Mouse (Mus musculus) limb, embryonic 11.5 days (tissue): ENCODE data around the gene Thbs1. TPM values are rescaled to one million over a fixed set of nuclear protein-coding genes. Genes with fewer than 3 reads are reported as not detected.

Experiments
- ATAC-seq: fragments of 200-750 bp; cut with Nextera tagmentation; 2 replicates; pipeline ENCODE4 v1.8.0; 2017; ENCODE audit warnings: low read depth; ENCODE audit not compliant: insufficient number of reproducible peaks, low FRiP score, low TSS enrichment
- DNase-seq: peaks from one replicate; pipeline ENCODE4 v3.0.0-alpha.2; 2015; ENCODE audit warnings: low spot score
- H3K27ac ChIP-seq: fragments of 300-500 bp; sonication (generic); replicated peaks from 2 replicates; pipeline ENCODE4 v1.5.1; 2014; ENCODE audit warnings: low read depth, mild to moderate bottlenecking, low read length
- H3K27me3 ChIP-seq: fragments of 300-500 bp; sonication (generic); 2 replicates; pipeline ENCODE4 v1.6.1; 2014; ENCODE audit warnings: mild to moderate bottlenecking, low read length, mixed read lengths; ENCODE audit not compliant: control insufficient read depth, insufficient read depth
- H3K36me3 ChIP-seq: fragments of 300-500 bp; sonication (generic); 2 replicates; pipeline ENCODE4 v1.6.1; 2014; ENCODE audit warnings: mild to moderate bottlenecking, low read length, moderate library complexity, mixed read lengths; ENCODE audit not compliant: control insufficient read depth, insufficient read depth
- H3K4me1 ChIP-seq: fragments of 300-500 bp; sonication (generic); 2 replicates; pipeline ENCODE4 v1.6.1; 2014; ENCODE audit warnings: low read length, mixed read lengths; ENCODE audit not compliant: control insufficient read depth, insufficient read depth
- H3K4me2 ChIP-seq: fragments of 300-500 bp; sonication (generic); 2 replicates; pipeline ENCODE4 v1.6.1; 2014; ENCODE audit warnings: low read depth, mild to moderate bottlenecking, moderate library complexity; ENCODE audit not compliant: severe bottlenecking
- H3K4me3 ChIP-seq: fragments of 300-500 bp; sonication (generic); 2 replicates; pipeline ENCODE4 v1.5.1; 2014; ENCODE audit warnings: low read depth, low read length
- H3K9ac ChIP-seq: fragments of 300-500 bp; sonication (generic); 2 replicates; pipeline ENCODE4 v1.6.1; 2014; ENCODE audit warnings: mild to moderate bottlenecking, low read length
- H3K9me3 ChIP-seq: fragments of 300-500 bp; sonication (generic); 2 replicates; pipeline ENCODE4 v1.6.1; 2016; ENCODE audit warnings: low read length; ENCODE audit not compliant: control insufficient read depth
- WGBS: fragments of 180-500 bp; shearing (Covaris S2); extraction: QIAGEN DNeasy Blood & Tissue Kit; methylation state at CpG from one replicate; pipeline ENCODE4 v1.1.7; 2014; 5-methylcytosine and 5-hydroxymethylcytosine counted together
- polyA plus RNA-seq: library from polyadenylated mRNA; unstranded; fragments of >200 nt; fragmentation: Nextera tagmentation; extraction: Ambion mirVana; gene quantifications from 2 replicates; pipeline ENCODE4 v1.2.1, GENCODE M21; 2014

The Thbs1 gene
- 33.8 and 35.7 TPM in 2 replicates for polyA plus RNA-seq

- WGBS = under 1% methylated on average over 35 of the region's 36 CpGs
- Histone ChIP-seq H3K9ac (peak within 1 kb of the TSS; percentile 58), H3K4me1 (peaks cover 7% of the 10 kb centered on the region; the same call in 1 of the 2 replicates)
Observed at GRCm38 (mm10) chr2:118111488-118112131, at the start of gene Thbs1. TSS of gene Thbs1 (plus strand) at chr2:118111876.

GRCm38 (mm10) chr2:118064121-118064764 lies 47.4 kb upstream of the Thbs1 start:
- no peaks in the 10 kb centered on the region for H3K9me3 ChIP-seq
- WGBS = 87% methylated on average over 11 of the region's 11 CpGs
- H3K27me3 ChIP-seq = no peaks in the 10 kb centered on the region
- H3K9ac ChIP-seq = no peak overlapping the region
- ATAC-seq (no peak), DNase-seq (no peak)
- H3K4me1 ChIP-seq = no peaks in the 10 kb centered on the region
- no peak overlapping the region for H3K4me3 ChIP-seq
- H3K36me3 ChIP-seq = no peaks in the 10 kb centered on the region
- H3K4me2 ChIP-seq = no peak overlapping the region
- H3K27ac ChIP-seq = no peak overlapping the region

More at GRCm38 (mm10) chr2:118111488-118112131, at the start of gene Thbs1:
- Histone ChIP-seq H3K4me2 (peak within 1 kb of the TSS; percentile 63), H3K9me3 (no peaks in the 10 kb centered on the region), H3K4me3 (peak within 1 kb of the TSS; percentile 36), H3K36me3 (no peaks in the 10 kb centered on the region), H3K27ac (no peak within 1 kb of the TSS), H3K27me3 (0 out of 2 replicates have a peak, but pooled peaks cover 4% of the 10 kb centered on the region)
- ATAC-seq (peak; percentile 73), DNase-seq (peak; percentile 80)

GRCm38 (mm10) chr2:118066065-118066770 lies 45.5 kb upstream of the Thbs1 start:
- Histone ChIP-seq H3K36me3 (no peaks in the 10 kb centered on the region), H3K27me3 (no peaks in the 10 kb centered on the region), H3K4me1 (no peaks in the 10 kb centered on the region), H3K9me3 (no peaks in the 10 kb centered on the region), H3K4me2 (no peak overlapping the region), H3K27ac (no peak overlapping the region), H3K4me3 (no peak overlapping the region), H3K9ac (no peak overlapping the region)
- WGBS = 80% methylated on average over 8 of the region's 8 CpGs
- DNase-seq (no peak), ATAC-seq (no peak)

- H3K4me2 ChIP-seq = no peak overlapping the region
- no peak overlapping the region for H3K27ac ChIP-seq
- no peak overlapping the region for H3K4me3 ChIP-seq
- H3K9me3 ChIP-seq = no peaks in the 10 kb centered on the region
- no peaks in the 10 kb centered on the region for H3K4me1 ChIP-seq
- ATAC-seq = no peak
- no peaks in the 10 kb centered on the region for H3K36me3 ChIP-seq
- 80% methylated on average over 5 of the region's 5 CpGs for WGBS
- no peaks in the 10 kb centered on the region for H3K27me3 ChIP-seq
- no peak overlapping the region for H3K9ac ChIP-seq
- DNase-seq = no peak
Observed at GRCm38 (mm10) chr2:118069975-118070374, 41.7 kb upstream of the Thbs1 start.

- Histone ChIP-seq H3K4me2 (no peak overlapping the region), H3K4me1 (no peaks in the 10 kb centered on the region), H3K27me3 (no peaks in the 10 kb centered on the region), H3K27ac (no peak overlapping the region), H3K36me3 (no peaks in the 10 kb centered on the region), H3K9me3 (no peaks in the 10 kb centered on the region), H3K4me3 (no peak overlapping the region), H3K9ac (no peak overlapping the region)
- ATAC-seq = no peak
- no peak for DNase-seq
- WGBS = 91% methylated on average over 7 of the region's 7 CpGs
Observed at GRCm38 (mm10) chr2:118072811-118073372, 38.8 kb upstream of the Thbs1 start.

- 79% methylated on average over 2 of the region's 2 CpGs for WGBS
- no peak for DNase-seq
- no peaks in the 10 kb centered on the region for H3K9me3 ChIP-seq
Observed at GRCm38 (mm10) chr2:118074030-118074429, 37.6 kb upstream of the Thbs1 start.

GRCm38 (mm10) chr2:118075165-118075564 lies 36.5 kb upstream of the Thbs1 start:
- no peak overlapping the region for H3K4me2 ChIP-seq
- H3K4me3 ChIP-seq = no peak overlapping the region
- no peaks in the 10 kb centered on the region for H3K4me1 ChIP-seq
- no peak overlapping the region for H3K9ac ChIP-seq
- no peaks in the 10 kb centered on the region for H3K27me3 ChIP-seq
- no peaks in the 10 kb centered on the region for H3K9me3 ChIP-seq
- 89% methylated on average over 4 of the region's 4 CpGs for whole genome bisulfite sequencing
- no peak overlapping the region for H3K27ac ChIP-seq
- no peak for ATAC-seq
- no peaks in the 10 kb centered on the region for H3K36me3 ChIP-seq
- no peak for DNase-seq

More at GRCm38 (mm10) chr2:118074030-118074429, 37.6 kb upstream of the Thbs1 start:
- no peak overlapping the region for H3K27ac ChIP-seq
- ATAC-seq = no peak
- no peak overlapping the region for H3K9ac ChIP-seq
- no peak overlapping the region for H3K4me2 ChIP-seq
- H3K4me3 ChIP-seq = no peak overlapping the region
- H3K27me3 ChIP-seq = no peaks in the 10 kb centered on the region
- no peaks in the 10 kb centered on the region for H3K4me1 ChIP-seq
- H3K36me3 ChIP-seq = no peaks in the 10 kb centered on the region

- Histone ChIP-seq H3K9ac (no peak overlapping the region), H3K4me1 (no peaks in the 10 kb centered on the region), H3K9me3 (no peaks in the 10 kb centered on the region), H3K36me3 (no peaks in the 10 kb centered on the region), H3K4me2 (no peak overlapping the region), H3K27ac (no peak overlapping the region), H3K27me3 (no peaks in the 10 kb centered on the region), H3K4me3 (no peak overlapping the region)
- 85% methylated on average over 4 of the region's 4 CpGs for WGBS
- no peak for DNase-seq
- ATAC-seq = no peak
Observed at GRCm38 (mm10) chr2:118079131-118079530, 32.5 kb upstream of the Thbs1 start.
